21 mouse cellular contexts compared by ENCODE assay signal in genomic region chr5:111475721-111476120, GRCm38 (mm10). TPM values are rescaled to one million over a fixed set of nuclear protein-coding genes. Genes with fewer than 3 reads are reported as not detected.
DNase-seq lines count a peak whose midpoint lies in the region; ATAC-seq and TF ChIP-seq lines count a peak whose summit lies in the region.
"Had no signal": no experiment of that assay in that cellular context is flagged by ENCODE, and none has a peak within 500 bp of the region (broad histone marks: within the 10 kb centered on the region; RNA-seq: fewer than 3 reads in every experiment).

No protein-coding gene starts in this region.

- H3K27me3 ChIP-seq in midbrain, postnatal 0 days (ENCODE audit: insufficient read depth, low read length): no peaks in the 10 kb centered on the region
- no peaks in the 10 kb centered on the region for H3K27me3 ChIP-seq in midbrain, embryonic 14.5 days (ENCODE audit: control insufficient read depth, insufficient read depth, low read length)
- no peaks in the 10 kb centered on the region for H3K27me3 ChIP-seq in forebrain, postnatal 0 days (ENCODE audit: insufficient read depth, low read length)
- H3K27me3 ChIP-seq in neural tube, embryonic 14.5 days (ENCODE audit: control insufficient read depth, insufficient read depth, low read length): no peaks in the 10 kb centered on the region
- H3K27me3 ChIP-seq: embryonic facial prominence, embryonic 15.5 days had no signal

- H3K4me3 ChIP-seq in midbrain, postnatal 0 days (ENCODE audit: low read depth, low read length): no peak overlapping the region
- H3K4me3 ChIP-seq in midbrain, embryonic 14.5 days (replicated peaks; ENCODE audit: low read depth, low read length): no peak overlapping the region
- no peak overlapping the region for H3K4me3 ChIP-seq in forebrain, postnatal 0 days (ENCODE audit: low read depth, low read length)
- no peak overlapping the region for H3K4me3 ChIP-seq in neural tube, embryonic 14.5 days (ENCODE audit: low read depth, low read length)
- H3K4me3 ChIP-seq: embryonic facial prominence, embryonic 15.5 days; kidney, embryonic 15.5 days; limb, embryonic 10.5 days had no signal

- peak; percentile 54; the same call in 1 of the 2 replicates for ATAC-seq in midbrain, postnatal 0 days (ENCODE audit: low FRiP score)
- ATAC-seq in midbrain, embryonic 14.5 days (ENCODE audit: low FRiP score, low TSS enrichment): no peak; the same call in 1 of the 2 replicates
- peak; percentile 65 for ATAC-seq in forebrain, postnatal 0 days
- peak; percentile 46; the same call in 1 of the 2 replicates for ATAC-seq in neural tube, embryonic 14.5 days (ENCODE audit: low read depth)
- ATAC-seq: intestine, embryonic 16.5 days had no signal

- no peaks in the 10 kb centered on the region for H3K9me3 ChIP-seq in midbrain, postnatal 0 days (ENCODE audit: low read length)
- no peaks in the 10 kb centered on the region for H3K9me3 ChIP-seq in midbrain, embryonic 14.5 days (ENCODE audit: control insufficient read depth, low read length)
- no peaks in the 10 kb centered on the region for H3K9me3 ChIP-seq in forebrain, postnatal 0 days (ENCODE audit: low read length)
- H3K9me3 ChIP-seq in neural tube, embryonic 14.5 days (ENCODE audit: control insufficient read depth, low read length): no peaks in the 10 kb centered on the region
- H3K9me3 ChIP-seq: embryonic facial prominence, embryonic 15.5 days; kidney, embryonic 15.5 days; limb, embryonic 10.5 days had no signal

- H3K9ac ChIP-seq in midbrain, postnatal 0 days (replicated peaks; ENCODE audit: low read length, poor library complexity, severe bottlenecking): no peak overlapping the region
- no peak overlapping the region for H3K9ac ChIP-seq in midbrain, embryonic 14.5 days (replicated peaks; ENCODE audit: low read length)
- H3K9ac ChIP-seq in forebrain, postnatal 0 days: no peak overlapping the region
- no peak overlapping the region for H3K9ac ChIP-seq in neural tube, embryonic 14.5 days (replicated peaks; ENCODE audit: low read depth, low read length)
- H3K9ac ChIP-seq: embryonic facial prominence, embryonic 15.5 days; kidney, embryonic 15.5 days had no signal

- no peaks in the 10 kb centered on the region for H3K36me3 ChIP-seq in midbrain, postnatal 0 days (ENCODE audit: insufficient read depth, low read length)
- no peaks in the 10 kb centered on the region for H3K36me3 ChIP-seq in midbrain, embryonic 14.5 days (ENCODE audit: control insufficient read depth, insufficient read depth, low read length)
- no peaks in the 10 kb centered on the region for H3K36me3 ChIP-seq in forebrain, postnatal 0 days (ENCODE audit: insufficient read depth)
- H3K36me3 ChIP-seq in neural tube, embryonic 14.5 days (ENCODE audit: control insufficient read depth, insufficient read depth, low read length): no peaks in the 10 kb centered on the region
- H3K36me3 ChIP-seq: embryonic facial prominence, embryonic 15.5 days; kidney, embryonic 15.5 days; limb, embryonic 10.5 days had no signal

- no peak for TF ChIP-seq CTCF in midbrain, postnatal 0 days (IDR thresholded peaks at IDR 0.05)
- TF ChIP-seq CTCF in forebrain, postnatal 0 days (IDR thresholded peaks at IDR 0.05; ENCODE audit: low read depth): no peak

- H3K27ac ChIP-seq in midbrain, postnatal 0 days (ENCODE audit: low read depth, low read length): no peak overlapping the region
- no peak overlapping the region for H3K27ac ChIP-seq in midbrain, embryonic 14.5 days (replicated peaks; ENCODE audit: low read depth, low read length)
- H3K27ac ChIP-seq in forebrain, postnatal 0 days (ENCODE audit: low read depth, low read length): no peak overlapping the region
- no peak overlapping the region for H3K27ac ChIP-seq in neural tube, embryonic 14.5 days (ENCODE audit: low read depth, low read length)
- H3K27ac ChIP-seq: embryonic facial prominence, embryonic 15.5 days; kidney, embryonic 15.5 days; limb, embryonic 10.5 days had no signal

- no peak overlapping the region for H3K4me2 ChIP-seq in midbrain, postnatal 0 days (ENCODE audit: low read depth, low read length, poor library complexity, severe bottlenecking)
- H3K4me2 ChIP-seq in midbrain, embryonic 14.5 days (ENCODE audit: low read length): no peak overlapping the region
- H3K4me2 ChIP-seq in forebrain, postnatal 0 days (ENCODE audit: low read depth): no peak overlapping the region
- H3K4me2 ChIP-seq in neural tube, embryonic 14.5 days (ENCODE audit: low read depth, low read length): no peak overlapping the region
- H3K4me2 ChIP-seq: embryonic facial prominence, embryonic 15.5 days; kidney, embryonic 15.5 days; liver, embryonic 11.5 days had no signal

- H3K4me1 ChIP-seq in midbrain, postnatal 0 days (ENCODE audit: insufficient read depth, low read length): no peaks in the 10 kb centered on the region; the same call in 1 of the 2 replicates
- no peaks in the 10 kb centered on the region for H3K4me1 ChIP-seq in midbrain, embryonic 14.5 days (ENCODE audit: control insufficient read depth, insufficient read depth, low read length)
- peaks cover 9% of the 10 kb centered on the region; the same call in 1 of the 2 replicates for H3K4me1 ChIP-seq in forebrain, postnatal 0 days (ENCODE audit: insufficient read depth)
- 0 out of 2 replicates have a peak, but pooled peaks cover 4% of the 10 kb centered on the region for H3K4me1 ChIP-seq in neural tube, embryonic 14.5 days (ENCODE audit: control insufficient read depth, insufficient read depth, low read length)

- 50% methylated on average over 5 of the region's 5 CpGs for WGBS in midbrain, postnatal 0 days
- 58% methylated on average over 5 of the region's 5 CpGs for WGBS in midbrain, embryonic 14.5 days
- WGBS in forebrain, postnatal 0 days: 18% methylated on average over 5 of the region's 5 CpGs
- 63% methylated on average over 5 of the region's 5 CpGs for WGBS in neural tube, embryonic 14.5 days

- DNase-seq in cerebellum, postnatal 4 days (ENCODE audit: low spot score in 2 of 2): peak; percentile 33 to 69
- DNase-seq in cerebellum, adult 9-10 months: no peak
- peak; percentile 85 for DNase-seq in midbrain, postnatal 0 days (ENCODE audit: low spot score)
- no peak for DNase-seq in midbrain, embryonic 14.5 days
- DNase-seq in forebrain, postnatal 0 days: peak; percentile 28
- DNase-seq in right cerebral cortex, adult 2 months (ENCODE audit: low spot score in 2 of 2): no peak
- no peak for DNase-seq in adrenal gland, postnatal 4 days (ENCODE audit: low spot score in 2 of 2)
- DNase-seq: adrenal gland, adult 8-10 months; cerebellum, adult 8-10 months; embryo, embryonic 11 days; gastrocnemius, postnatal 10 days; heart, postnatal 14 days; lung, adult 2 months; lung, postnatal 36 days; thymus, postnatal 4 days had no signal

RNA-seq across cellular contexts. Expression of gene Mn1, which starts 58.6 kb away (rescaled TPM):
- total RNA-seq in midbrain, postnatal 0 days (2014; rRNA removed): 112 and 139 TPM in 2 replicates
- polyA plus RNA-seq in midbrain, postnatal 0 days (2015; fragmentation: Nextera tagmentation; extraction: Ambion mirVana): 49.6 and 49.8 TPM in 2 replicates
- 51.7 and 69.2 TPM in 2 replicates for polyA plus RNA-seq in midbrain, embryonic 14.5 days (2014; fragmentation: Nextera tagmentation; extraction: Ambion mirVana)
- total RNA-seq in forebrain, postnatal 0 days (2014; rRNA removed): 108 and 123 TPM in 2 replicates
- polyA plus RNA-seq in forebrain, postnatal 0 days (2015; fragmentation: Nextera tagmentation; extraction: Ambion mirVana): 57.9 and 73.2 TPM in 2 replicates
- 18.6 and 19.2 TPM in 2 replicates for polyA plus RNA-seq in neural tube, embryonic 14.5 days (2014; fragmentation: Nextera tagmentation; extraction: Ambion mirVana)
- 10 to 100 TPM in 1 of 2 experiments, 1 to 10 TPM in 1; 9.9 to 10.7 TPM for total RNA-seq in adrenal gland, postnatal 4 days (2021)

Comparison
In these comparisons a context has a peak if more than half of its experiments do, and no peak if none do; other contexts are left out.
1. DNase-seq: peak in cerebellum, postnatal 4 days (2 of 2), midbrain, postnatal 0 days (single experiment) and forebrain, postnatal 0 days (single experiment); none in cerebellum, adult 9-10 months (single experiment), midbrain, embryonic 14.5 days (single experiment), right cerebral cortex, adult 2 months (0 of 2) and adrenal gland, postnatal 4 days (0 of 2).